Mouse (Mus musculus) gastrocnemius, adult 18-20 months (tissue): ENCODE results near the gene Rgl2. TPM values are rescaled to one million over a fixed set of nuclear protein-coding genes. Genes with fewer than 3 reads are reported as not detected.

ENCODE experiments used
- DNase-seq: peaks from one replicate; pipeline ENCODE4 v3.0.0; 2021; ENCODE audit warnings: low spot score
- microRNA-seq: library from miRNA; unstranded; fragments of <30 nt; microRNA quantifications from one replicate; pipeline ENCODE4 v1.2.0, GENCODE M21; 2021
- total RNA-seq, 2 experiments: library from RNA; stranded (reverse); gene quantifications; 2 replicates each; pipeline ENCODE4 v1.2.3; 2021

Rgl2 gene
- total RNA-seq, 2 experiments from 2014 or later: 26.4 to 31.9 TPM

DNA sequence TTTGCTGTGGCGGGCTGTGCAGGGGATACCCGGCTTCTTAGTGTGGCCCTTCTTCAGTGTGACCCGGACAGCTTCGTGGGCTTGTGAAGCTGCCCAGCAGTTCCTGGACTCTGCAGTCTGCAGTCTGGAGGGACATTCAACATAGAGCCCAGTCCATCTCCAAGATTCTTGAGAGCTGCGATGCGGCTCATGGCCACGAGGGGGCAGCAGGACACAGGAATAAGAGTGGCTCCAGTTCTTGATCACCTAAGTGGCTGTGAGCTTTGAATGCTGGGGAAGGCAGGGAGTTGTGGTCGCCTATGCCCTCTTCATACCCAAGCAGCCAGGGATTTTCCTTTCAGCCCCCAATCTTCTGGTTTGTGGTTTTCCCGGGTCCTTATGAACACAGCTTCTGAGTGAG is 39.1 kb downstream of the Rgl2 start:
- peak; percentile 78 for DNase-seq

DNA sequence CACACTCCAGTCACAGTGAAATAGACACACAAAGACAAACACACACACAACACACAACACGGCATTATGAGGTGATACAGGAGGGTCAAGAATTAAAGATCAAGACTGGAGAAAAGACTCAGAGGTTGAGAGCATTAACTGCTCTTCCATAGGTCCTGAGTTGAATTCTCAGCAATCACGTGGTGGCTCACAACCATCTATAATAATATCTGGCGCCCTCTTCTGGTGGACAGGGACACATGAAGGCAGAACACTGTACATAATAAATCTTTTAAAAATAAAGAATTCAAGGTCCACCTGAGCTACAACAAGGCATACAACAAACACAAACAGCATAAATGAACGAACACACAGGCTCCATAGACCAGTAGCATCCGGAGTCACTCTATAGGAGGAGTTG is 39.6 kb downstream of the Rgl2 start:
- peak; percentile 54 for DNase-seq

DNA sequence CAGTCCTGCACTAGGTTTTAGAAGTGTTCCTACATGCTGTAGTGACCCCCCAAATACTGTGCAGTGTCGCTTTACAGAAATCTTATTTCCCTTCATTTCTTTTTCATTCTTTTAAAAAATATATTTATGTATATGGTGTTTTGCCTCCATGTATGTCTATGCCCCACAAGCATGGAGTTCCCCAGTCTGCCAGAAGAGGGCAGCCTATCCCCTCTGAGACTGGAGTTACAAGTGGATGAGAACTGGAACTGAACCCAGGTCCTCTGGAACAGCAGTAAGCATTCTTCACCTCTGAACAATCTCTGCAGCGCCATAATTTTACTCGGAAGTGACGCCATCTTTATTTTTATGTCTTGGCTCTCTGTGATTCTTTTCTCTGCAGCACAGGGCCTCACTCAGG is 40.1 kb downstream of the Rgl2 start:
- no peak for DNase-seq

DNA sequence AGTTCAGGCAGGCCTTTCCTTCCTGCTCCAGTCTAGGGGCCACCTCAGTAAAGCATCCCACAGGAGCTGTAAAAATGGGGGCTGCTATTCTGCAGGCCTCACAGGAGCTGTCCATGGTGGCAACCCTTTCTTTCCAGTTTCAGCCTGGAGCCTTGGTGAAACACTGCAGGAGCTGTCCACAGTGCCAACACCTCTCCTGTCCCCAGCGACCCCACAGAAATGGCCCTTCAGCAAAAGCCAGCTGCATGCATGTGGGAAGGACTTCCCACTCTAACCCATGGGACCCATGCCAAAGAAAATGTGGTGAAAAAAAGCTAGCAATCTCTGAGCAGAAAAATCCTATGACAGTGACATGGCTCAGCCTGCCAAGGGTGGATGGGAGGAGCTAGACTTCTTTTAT is 43.3 kb downstream of the Rgl2 start:
- DNase-seq: no peak

DNA sequence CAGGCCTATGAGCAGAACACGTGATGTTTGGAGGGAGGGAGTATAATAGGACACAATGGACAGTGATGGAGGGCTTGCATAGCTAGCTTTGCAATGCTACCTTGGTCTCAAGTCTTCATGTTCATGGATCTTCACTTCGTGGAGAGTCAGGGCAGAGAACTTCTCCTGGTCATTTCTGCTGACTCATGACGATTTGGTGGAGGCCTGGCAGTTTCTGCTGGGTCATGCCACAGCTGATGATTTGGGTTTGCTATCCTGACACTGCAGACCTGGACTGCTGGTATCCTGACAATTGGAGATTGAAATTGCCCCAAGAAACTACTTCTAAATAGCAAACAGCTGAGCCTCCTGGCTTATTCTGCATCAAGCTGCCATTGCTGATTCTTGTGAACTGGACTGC is 44.2 kb downstream of the Rgl2 start:
- no peak for DNase-seq

DNA sequence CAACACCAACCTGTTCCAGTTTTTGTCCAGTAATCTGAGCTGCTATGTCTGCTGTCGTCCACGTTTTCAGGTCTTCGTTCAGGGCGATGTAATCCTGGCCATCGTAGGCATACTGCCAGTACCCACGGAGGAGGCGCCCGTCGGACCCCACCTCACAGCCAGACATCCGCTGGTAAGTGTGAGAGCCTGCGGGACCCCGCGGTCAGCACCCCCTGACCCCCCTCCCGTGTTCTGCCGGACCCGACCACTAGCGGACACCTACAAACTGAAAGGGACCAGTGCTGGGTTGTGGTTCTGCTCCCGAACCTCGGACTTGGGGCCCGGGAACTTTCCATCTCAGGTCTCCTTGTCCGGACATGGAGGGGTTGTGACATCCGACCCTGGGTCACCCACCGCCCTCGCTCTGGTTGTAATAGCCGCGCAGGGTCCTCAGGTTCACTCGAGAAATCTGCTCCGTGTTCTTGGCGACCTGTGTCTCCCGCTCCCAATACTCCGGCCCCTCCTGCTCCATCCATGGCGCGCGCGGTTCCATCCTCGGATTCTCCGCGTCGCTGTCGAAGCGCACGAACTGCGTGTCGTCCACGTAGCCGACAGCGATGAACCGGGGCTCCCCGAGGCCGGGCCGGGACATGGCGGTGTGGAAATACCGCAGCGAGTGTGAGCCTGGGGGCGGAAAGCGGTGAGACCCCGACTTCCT is 48.7 kb downstream of the Rgl2 start:
- no peak for DNase-seq

DNA sequence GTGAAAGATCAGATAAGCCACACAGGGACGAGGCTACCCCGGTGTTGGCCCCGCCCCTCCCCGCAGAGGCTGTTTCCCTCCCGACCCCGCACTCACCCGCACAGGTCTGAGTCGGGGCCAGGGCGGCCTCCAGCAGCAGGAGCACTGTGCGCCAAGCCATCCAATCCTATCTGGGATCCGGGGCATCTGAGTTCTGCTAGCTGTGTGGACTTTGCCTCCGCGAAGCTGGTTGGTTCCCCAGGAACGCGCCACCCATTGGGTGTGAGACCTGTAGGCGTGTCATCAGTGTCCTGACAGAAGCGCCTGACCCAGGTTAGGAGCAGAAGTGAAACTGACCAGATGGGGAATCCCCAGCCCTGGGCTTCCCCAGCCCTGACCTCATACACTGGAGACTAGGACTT is 49.3 kb downstream of the Rgl2 start:
- peak; percentile 85 for DNase-seq

DNA sequence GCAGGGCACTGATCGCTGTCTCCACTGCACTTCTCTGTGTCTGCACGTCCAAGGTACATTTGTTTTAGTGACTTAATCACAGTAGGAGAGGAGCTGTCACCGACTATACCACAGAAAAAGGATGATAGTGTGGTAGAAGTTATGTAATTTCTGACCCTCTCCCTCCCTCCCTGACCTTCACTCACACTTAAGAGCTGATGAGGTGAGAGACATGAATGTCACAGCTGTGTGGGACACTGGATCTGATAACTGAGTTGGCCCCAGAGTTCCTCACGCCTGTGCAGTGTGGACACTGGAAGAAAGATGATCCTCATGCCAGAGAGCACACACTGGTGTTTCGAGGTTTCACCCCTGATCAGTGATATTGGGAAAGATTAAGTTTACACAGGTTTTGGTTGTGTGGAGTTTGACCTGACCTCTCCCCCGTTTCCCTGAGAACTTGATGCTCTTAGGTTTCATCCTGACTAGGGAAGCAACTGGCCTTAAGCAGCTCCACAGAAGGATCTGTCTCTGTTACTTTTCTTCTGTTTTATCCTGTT is 50.2 kb downstream of the Rgl2 start:
- DNase-seq: no peak

DNA sequence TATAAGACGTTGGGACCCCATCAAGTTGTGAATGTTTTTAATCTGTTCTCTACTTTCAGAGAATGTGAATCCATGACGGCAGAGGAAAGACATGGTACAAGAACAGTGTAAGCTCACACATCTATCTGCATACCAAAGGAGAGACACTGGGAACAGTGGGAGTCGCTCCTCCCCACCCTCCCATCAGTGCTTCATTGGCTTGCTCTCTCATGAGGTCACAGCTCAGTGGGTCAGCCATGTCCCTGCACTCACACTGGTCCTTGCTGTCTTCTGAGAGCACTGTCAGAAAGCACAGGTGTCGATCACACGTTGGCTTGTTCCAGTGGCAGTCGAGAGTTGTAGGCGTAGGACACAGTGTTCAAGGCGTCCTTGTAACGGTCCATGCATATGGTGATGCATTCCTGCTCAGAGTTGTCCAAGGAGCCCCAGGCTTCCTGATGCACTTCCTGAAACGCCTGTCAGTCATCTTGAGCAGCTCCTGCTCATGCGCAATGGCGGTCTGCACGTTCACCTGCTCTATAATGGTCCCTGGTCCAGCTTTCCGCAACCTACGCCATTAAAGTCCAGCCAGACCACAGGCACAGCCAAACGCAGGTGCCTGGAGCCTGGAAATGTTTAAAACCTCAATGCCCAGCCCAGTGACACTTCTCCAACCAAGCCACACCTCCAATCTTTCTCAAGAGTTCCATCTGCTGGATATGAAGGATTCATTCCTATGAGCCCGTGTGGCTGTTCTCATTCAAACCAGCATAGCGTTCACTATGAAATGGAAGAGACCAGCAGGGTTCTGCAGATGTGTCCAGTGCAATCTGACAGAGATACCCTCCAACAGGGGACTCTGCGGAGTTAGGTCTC is 51.1 kb downstream of the Rgl2 start:
- no peak for DNase-seq

DNA sequence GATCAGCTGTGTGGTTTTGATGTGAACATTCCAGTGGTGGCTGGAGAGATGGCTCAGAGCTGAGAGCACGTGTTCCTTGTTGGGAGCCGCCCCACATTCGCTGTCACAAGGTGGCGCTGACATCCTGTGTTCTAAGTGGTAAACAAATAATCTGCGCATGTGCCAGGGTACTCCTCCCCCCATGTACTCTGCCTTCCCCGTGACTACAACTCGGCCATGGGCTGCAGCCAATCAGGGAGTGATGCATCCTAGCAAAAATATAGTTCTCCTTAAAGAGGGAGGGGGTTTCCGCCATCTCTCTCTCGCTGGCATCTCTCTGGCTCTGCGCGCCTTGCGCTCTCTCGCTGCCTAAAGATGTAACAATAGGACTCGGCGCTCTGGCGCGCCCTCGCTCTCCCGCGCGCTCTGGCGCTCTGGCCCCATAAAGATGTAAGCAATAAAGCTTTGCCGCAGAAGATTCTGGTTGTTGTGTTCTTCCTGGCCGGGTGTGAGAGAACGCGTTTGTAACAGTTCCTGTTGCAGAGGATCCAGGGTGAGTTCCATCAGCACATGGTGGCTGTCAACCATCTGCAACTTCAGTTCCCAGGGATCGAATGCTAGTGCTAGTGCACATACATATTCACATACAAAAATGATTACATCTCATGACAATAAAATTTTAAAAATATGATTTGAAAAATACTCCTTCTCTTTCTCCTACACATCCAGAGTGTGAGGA is 52.0 kb downstream of the Rgl2 start:
- DNase-seq: peak; percentile 91

DNA sequence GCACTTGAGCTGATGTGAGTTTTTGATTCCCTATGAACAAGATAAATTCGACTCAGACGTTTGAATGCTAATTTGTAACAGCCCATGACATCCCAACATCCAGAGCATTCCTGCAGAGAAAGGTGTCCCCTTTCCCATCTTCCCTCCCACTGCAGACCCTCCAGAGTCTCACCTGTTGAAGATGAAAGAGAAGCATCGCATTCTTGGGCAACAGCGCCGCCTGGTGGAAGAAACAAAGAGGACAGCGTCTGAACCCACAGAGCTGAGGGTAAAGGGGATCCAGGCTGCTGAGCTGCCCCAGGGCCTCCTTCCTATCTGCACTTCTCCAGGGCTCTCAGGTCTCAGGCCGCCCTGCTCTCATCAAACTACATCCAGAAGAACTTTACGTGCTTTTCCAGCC is 52.8 kb downstream of the Rgl2 start:
- peak; percentile 61 for DNase-seq

Small RNAs within 50 kb of the gene (microRNA-seq; reads per million reads assigned to microRNA genes)
- not detected for gene Gm27740

Other genes starting within 250 kb of the Rgl2 start
- 10 to 100 TPM; 62.1 to 74.1 TPM for gene Hnrnpm, start 242.7 kb upstream of the Rgl2 start, total RNA-seq
- 10 to 100 TPM; 87.2 to 90.6 TPM for gene March2, start 210.9 kb upstream of the Rgl2 start, total RNA-seq
- gene Rab11b, start 169.0 kb upstream of the Rgl2 start, total RNA-seq: 100 to 1,000 TPM; 138 to 142 TPM
- 1 to 10 TPM; 4.3 to 6.6 TPM for gene Angptl4, start 147.7 kb upstream of the Rgl2 start, total RNA-seq
- 10 to 100 TPM; 13.4 to 16.6 TPM for gene Kank3, start 119.0 kb upstream of the Rgl2 start, total RNA-seq
- gene Rps28, start 105.0 kb upstream of the Rgl2 start, total RNA-seq: 100 to 1,000 TPM; 586 to 627 TPM
- 100 to 1,000 TPM; 375 to 377 TPM for gene Ndufa7, start 105.0 kb upstream of the Rgl2 start, total RNA-seq
- 10 to 100 TPM; 14.8 to 15.2 TPM for gene Cd320, start 86.5 kb upstream of the Rgl2 start, total RNA-seq
- gene Gm7029, start 55.7 kb upstream of the Rgl2 start, total RNA-seq: not detected
- under 1 TPM in 1 of 2 experiments, not detected in 1; 0.34 TPM for gene Kifc1, start 38.9 kb upstream of the Rgl2 start, total RNA-seq
- not detected for gene Platr17, start 24.4 kb upstream of the Rgl2 start, total RNA-seq
- 10 to 100 TPM; 12.0 to 13.7 TPM for gene Daxx, start 20.1 kb upstream of the Rgl2 start, total RNA-seq
- 10 to 100 TPM; 30.2 to 31.7 TPM for gene Tapbp, start 13.6 kb upstream of the Rgl2 start, total RNA-seq
- 10 to 100 TPM; 14.2 to 16.4 TPM for gene Zbtb22, start 13.6 kb upstream of the Rgl2 start, total RNA-seq
- 10 to 100 TPM; 64.8 to 68.8 TPM for gene Pfdn6, start 10.8 kb downstream of the Rgl2 start, total RNA-seq
- gene Wdr46, start 11.1 kb downstream of the Rgl2 start, total RNA-seq: 1 to 10 TPM; 8.7 to 8.8 TPM
- 1 to 10 TPM; 1.5 to 1.7 TPM for gene B3galt4, start 21.9 kb downstream of the Rgl2 start, total RNA-seq
- gene Vps52, start 26.3 kb downstream of the Rgl2 start, total RNA-seq: 10 to 100 TPM; 29.6 to 33.5 TPM
- 100 to 1,000 TPM; 367 to 381 TPM for gene Rps18, start 26.5 kb downstream of the Rgl2 start, total RNA-seq
- gene H2-K1, start 70.8 kb downstream of the Rgl2 start, total RNA-seq: 10 to 100 TPM; 47.2 to 57.7 TPM
- 10 to 100 TPM; 12.5 to 13.5 TPM for gene Ring1, start 95.1 kb downstream of the Rgl2 start, total RNA-seq
- 10 to 100 TPM; 80.3 to 82.1 TPM for gene H2-Ke6, start 98.5 kb downstream of the Rgl2 start, total RNA-seq
- 10 to 100 TPM; 41.0 to 50.2 TPM for gene Slc39a7, start 102.1 kb downstream of the Rgl2 start, total RNA-seq
- gene Rxrb, start 102.3 kb downstream of the Rgl2 start, total RNA-seq: 10 to 100 TPM; 34.9 to 37.0 TPM
- gene Col11a2, start 109.9 kb downstream of the Rgl2 start, total RNA-seq: 1 to 10 TPM; 2.9 TPM
- gene H2-Oa, start 162.8 kb downstream of the Rgl2 start, total RNA-seq: not detected
- 1 to 10 TPM; 2.6 to 3.2 TPM for gene H2-DMa, start 190.0 kb downstream of the Rgl2 start, total RNA-seq
- 10 to 100 TPM; 71.6 to 77.3 TPM for gene Brd2, start 193.1 kb downstream of the Rgl2 start, total RNA-seq
- gene H2-DMb2, start 213.8 kb downstream of the Rgl2 start, total RNA-seq: under 1 TPM; 0.17 to 0.53 TPM
- under 1 TPM; 0.16 to 0.78 TPM for gene H2-DMb1, start 223.5 kb downstream of the Rgl2 start, total RNA-seq